Mouse (Mus musculus) c-Kit-negative CD71-positive TER-119-positive erythroid progenitor cells, embryonic 14.5 days (primary cell): Measurements from ENCODE around the gene Fam129a.

Experiments
- DNase-seq: peaks from one replicate; pipeline ENCODE4 v3.0.0-alpha.2; 2013; ENCODE audit warnings: low read depth, low spot score

The Fam129a gene

GRCm38 (mm10) chr1:151697901-151698641 lies 127.1 kb downstream of the Fam129a start:
- DNase-seq = no peak

- no peak for DNase-seq
Measured at GRCm38 (mm10) chr1:151699363-151699762, 128.4 kb downstream of the Fam129a start.

DNA sequence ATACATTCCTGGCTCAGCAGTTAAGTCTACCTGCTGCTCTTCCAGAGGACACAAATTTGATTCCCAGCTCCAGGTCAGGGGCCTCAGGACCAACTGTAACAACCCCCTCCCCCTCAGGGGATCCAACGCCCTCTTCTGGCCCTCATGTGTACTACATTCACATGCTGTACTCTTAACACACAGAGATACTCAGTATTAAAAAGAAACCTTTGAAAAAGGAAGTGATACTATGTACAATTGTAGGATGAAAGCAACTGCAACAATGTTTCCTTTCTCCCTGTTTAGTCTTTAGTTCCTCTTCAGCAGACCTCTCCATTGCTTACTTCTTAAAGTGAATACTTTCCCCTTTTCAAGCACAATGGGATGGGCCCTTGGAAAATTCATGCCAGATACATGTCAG lies 131.8 kb downstream of the Fam129a start:
- no peak for DNase-seq

DNA sequence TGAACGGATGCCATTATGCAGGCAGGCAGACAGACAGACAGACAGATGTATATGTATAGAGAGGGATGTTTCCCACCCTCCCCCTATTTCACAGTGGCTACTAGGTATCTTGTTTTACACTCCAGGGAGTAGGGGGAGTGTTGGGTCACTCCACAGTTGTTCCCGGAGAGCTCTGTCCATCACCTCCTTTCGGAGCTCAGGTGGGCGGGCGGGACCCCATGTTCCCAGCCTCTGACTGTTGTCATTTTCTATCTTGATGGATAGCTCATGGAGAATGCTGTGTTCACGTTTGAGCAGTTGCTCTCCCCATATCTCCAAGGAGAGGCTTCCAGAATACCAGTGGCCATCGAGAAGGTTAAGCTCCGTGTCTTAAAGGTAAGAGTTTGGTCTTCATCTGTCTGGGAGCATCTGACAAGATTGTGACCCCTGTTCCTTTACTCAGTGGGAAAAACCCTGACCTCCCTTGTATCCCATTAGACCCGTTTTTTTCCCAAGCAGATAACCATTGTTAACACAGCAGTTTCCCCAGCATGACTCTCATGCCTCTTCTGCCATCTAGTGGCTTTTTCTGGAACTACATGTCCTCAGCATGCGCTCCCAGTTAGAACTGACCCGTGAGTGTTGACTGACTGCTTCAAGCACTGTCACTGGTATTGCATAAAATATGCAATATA lies 134.9 kb downstream of the Fam129a start:
- DNase-seq = peak; percentile 50

GRCm38 (mm10) chr1:151706397-151706752 lies 135.4 kb downstream of the Fam129a start:
- no peak for DNase-seq

DNA sequence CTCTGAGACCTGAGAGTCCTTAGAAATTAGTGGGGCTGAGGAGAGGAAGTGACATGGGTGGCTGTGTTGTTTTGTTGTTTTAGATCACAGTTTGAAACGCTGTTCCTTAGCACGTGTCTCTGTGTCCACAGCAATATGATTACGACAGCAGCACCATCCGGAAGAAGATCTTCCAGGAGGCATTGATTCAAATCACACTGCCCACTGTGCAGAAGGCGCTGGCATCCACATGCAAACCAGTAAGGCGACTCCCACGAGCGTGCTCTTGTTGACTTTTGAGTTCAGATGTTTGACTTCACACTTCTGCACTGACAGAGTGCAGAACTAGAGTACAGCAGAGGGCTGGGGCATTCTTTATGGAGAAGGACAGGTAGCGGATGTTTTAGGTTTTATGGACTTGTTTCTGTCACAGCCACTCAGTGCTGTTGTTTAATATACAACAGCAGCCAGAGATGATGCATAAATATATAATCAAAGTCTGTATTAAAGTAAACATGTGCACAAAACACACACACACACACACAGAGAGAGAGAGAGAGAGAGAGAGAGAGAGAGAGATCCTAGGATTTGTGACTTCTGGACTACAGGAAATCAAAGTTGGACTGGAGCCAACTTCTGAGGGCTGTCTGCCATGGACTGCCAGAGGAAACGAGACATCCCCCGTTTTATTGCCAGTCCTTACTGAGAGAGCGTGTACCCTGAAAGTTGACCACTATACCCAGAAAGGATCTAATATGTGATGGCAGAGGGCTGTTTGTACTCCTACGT lies 138.2 kb downstream of the Fam129a start:
- no peak for DNase-seq

DNA sequence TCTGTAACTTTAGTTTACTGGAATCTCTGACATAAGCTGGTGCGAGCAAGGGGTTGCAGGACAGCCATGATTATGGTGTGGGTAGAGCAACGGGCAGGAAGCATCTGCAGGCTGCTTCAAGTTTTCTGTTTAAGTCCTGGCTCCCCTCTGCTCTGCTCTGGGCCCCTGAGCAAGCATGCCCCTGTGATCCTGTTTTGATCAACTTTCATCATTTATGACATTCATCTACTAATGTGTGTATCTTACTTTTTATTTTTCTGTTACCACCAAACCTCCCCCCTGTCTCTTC lies 138.7 kb downstream of the Fam129a start:
- DNase-seq = no peak

DNA sequence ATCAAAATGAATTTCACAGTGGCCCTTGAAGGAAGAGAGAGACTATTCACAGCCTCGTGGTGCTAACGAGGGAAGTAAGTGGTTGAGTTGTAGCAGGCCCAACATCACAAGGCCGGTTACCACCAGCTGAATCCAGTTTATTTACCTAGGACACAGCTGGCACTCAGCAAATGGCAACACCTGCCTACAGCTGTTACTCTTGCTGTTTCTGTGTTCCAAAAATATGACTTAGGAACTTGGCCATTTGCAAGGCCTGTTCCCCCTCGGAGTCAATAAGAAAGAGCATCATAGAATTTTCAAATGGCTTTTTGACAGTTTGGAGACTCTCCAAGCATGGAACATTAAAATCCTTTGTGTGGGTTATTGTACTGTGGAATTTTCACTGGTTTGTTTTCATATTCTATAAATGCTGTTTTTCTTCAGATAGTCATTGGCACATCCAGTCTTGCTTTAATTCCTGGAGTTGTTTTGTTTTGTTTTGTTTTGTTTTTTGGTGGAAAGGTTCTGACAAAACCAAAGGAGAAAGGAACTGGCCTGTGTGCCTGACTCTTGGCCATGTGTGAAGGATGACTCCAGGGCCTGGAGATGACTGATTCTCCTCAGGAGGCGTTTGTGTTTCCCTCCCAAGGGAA lies 139.6 kb downstream of the Fam129a start:
- no peak for DNase-seq

- no peak for DNase-seq
Measured at GRCm38 (mm10) chr1:151711062-151711461, 140.1 kb downstream of the Fam129a start.

- no peak for DNase-seq
Measured at GRCm38 (mm10) chr1:151712664-151713063, 141.7 kb downstream of the Fam129a start.

DNA sequence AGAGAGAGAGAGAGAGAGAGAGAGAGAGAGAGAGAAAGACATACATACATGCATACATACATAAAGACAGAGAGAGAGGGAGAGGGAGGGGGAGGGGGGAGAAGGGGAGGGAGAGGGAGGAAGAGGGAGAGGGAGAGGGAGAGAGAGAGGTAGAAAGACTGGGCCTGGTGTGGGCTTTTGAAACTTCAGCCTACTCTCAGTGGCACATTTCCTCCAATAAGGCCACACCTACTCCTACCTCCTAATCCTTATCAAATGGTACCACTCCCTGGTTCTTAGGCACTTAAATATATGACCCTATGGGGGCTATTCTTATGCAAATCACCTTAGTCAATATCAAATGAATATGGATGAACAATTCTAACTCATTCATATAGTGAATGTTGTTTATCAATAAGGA lies 142.6 kb downstream of the Fam129a start:
- no peak for DNase-seq

GRCm38 (mm10) chr1:151716024-151716710 lies 145.2 kb downstream of the Fam129a start:
- DNase-seq = no peak

GRCm38 (mm10) chr1:151717624-151718023 lies 146.6 kb downstream of the Fam129a start:
- DNase-seq = no peak

- no peak for DNase-seq
Measured at GRCm38 (mm10) chr1:151718575-151718974, 147.6 kb downstream of the Fam129a start.

DNA sequence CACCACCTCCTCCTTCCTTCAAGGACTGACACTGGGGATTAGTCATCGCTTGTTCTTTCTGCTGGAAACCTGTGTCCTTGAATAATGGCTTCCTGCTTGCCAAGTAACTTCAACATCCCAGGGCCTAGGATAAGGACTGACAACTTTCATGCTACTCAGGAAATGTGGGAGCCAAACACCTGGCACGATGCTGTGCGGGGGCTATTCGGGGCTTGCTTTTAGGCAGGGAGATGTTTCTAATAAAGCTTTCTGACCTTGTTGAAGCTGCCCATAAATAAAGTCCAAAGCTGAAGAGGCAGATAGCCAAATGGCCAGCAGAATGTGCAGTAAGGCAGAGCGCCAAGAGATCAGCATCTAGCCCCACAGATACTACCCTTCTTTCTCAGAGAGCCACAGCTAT lies 148.9 kb downstream of the Fam129a start:
- DNase-seq = no peak

DNA sequence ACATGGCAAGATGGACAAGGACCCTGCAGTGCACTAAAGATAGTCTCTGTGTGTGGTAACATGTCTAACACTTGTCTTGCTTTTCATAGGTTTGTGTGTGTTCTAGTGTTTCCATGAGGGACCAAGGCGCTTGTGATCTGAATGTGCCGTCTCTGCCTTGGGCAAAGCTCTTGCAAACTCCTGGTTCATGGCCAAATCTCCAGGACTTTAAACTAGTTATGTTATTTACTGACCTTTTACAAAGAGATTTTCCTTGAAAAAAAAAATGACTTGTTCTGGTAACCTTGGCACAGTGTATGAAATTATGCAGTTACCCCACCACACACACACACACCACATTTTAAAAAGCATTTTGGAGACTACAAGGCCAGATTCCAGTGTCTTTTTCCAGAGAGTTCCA lies 149.6 kb downstream of the Fam129a start:
- no peak for DNase-seq

DNA sequence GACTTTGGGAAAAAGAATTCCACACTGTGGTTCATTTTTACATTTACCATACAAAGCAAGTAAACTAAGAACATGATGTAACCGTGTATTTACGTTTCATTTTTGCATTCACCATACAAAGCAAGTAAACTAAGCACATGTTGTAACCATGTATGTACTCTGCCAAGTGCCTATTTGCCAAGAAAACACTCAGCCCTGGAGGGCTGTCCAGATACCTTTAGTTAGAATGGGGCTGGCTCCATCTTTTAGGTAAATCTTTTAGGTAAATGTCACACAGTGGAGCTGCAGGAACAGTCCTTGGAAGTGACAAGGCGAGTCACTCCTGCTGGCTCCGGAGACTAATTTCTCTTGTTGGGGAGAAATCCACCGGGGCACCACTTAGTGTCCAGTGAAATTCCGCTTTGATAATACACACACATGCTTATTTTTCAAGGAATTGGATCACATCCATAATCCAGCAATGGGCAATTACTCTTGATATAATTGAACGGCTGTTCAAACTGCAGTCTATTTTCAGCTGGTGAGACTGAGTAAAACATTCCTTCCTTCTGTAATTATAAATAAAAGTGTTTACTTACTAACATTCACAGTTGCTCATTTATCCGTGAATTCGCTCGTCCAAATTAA lies 150.5 kb downstream of the Fam129a start:
- no peak for DNase-seq

GRCm38 (mm10) chr1:151723771-151724170 lies 152.8 kb downstream of the Fam129a start:
- no peak for DNase-seq

DNA sequence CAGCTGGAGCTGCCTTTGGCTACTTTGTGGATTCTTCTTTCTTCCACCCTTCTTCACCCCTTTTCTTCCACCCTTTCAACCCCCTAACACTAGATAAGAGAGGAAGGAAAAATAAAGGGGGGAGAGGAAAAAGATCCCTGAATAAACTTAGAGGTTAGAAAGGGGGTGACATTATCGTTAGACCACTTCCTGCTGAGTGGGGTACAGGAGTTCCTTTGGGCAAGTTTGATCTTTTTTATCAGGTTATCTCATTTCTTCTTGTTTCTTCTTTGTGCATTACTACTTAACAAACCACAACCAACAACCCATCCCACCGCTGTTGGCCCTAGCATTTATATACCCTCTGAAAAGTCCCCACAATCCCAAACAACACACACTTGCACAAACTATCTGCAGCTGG lies 154.6 kb downstream of the Fam129a start:
- DNase-seq = no peak

- DNase-seq = no peak
Measured at GRCm38 (mm10) chr1:151726358-151726757, 155.4 kb downstream of the Fam129a start.

DNA sequence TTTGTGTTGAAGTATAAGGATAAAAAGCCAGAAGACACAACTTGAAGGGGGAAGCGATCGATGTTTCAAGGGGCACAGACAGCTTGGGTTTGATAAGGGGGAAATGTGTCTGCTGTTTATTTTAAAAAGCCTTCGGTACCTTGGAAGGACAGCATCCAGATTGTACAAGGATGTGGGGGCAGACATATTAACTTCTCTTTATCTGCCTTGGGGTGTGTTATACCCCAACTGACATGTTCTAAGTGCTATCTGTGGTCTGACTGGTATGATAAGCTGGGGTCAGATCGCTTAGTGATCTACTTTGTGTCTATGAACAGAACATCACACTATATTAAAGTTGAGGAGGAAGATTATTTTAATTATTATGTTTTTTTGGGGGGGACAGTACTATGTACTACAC lies 157.2 kb downstream of the Fam129a start:
- no peak for DNase-seq
